Mouse (Mus musculus): ENCODE results near the gene AL731706.1. TPM values are rescaled to one million over a fixed set of nuclear protein-coding genes. Genes with fewer than 3 reads are reported as not detected.

The AL731706.1 gene
- polyA plus RNA-seq, 1 experiment from 2014 or later: 30.3 TPM

Other genes with a start within 250 kb of the AL731706.1 start
- 12.5 and 21.3 TPM in 2 replicates for gene Snap25, start 177.9 kb downstream of the AL731706.1 start, polyA plus RNA-seq (2016; fragmentation: Nextera tagmentation; extraction: Ambion mirVana)
- gene AL731706.2, start 5.7 kb downstream of the AL731706.1 start, polyA plus RNA-seq (2016; fragmentation: Nextera tagmentation; extraction: Ambion mirVana): 24.1 and 26.6 TPM in 2 replicates
- 9.8 and 10.7 TPM in 2 replicates for gene Slx4ip, start 171 bp downstream of the AL731706.1 start, polyA plus RNA-seq (2016; fragmentation: Nextera tagmentation; extraction: Ambion mirVana)
- 14.0 and 16.4 TPM in 2 replicates for gene Mkks, start within 50 bp of the AL731706.1 start, polyA plus RNA-seq (2016; fragmentation: Nextera tagmentation; extraction: Ambion mirVana)
- gene Jag1, start 225.3 kb upstream of the AL731706.1 start, polyA plus RNA-seq (2016; fragmentation: Nextera tagmentation; extraction: Ambion mirVana): 38.9 and 42.4 TPM in 2 replicates

Data from midbrain, embryonic 10.5 days (tissue).